Mouse (Mus musculus): ENCODE results near the gene Pam. TPM values are rescaled to one million over a fixed set of nuclear protein-coding genes. Genes with fewer than 3 reads are reported as not detected.
A peak's percentile ranks its signal among the peaks of the same experiment; 100 is the strongest.
"Not testable (repeated sequence)": the region's sequence is repeated elsewhere in the genome, so short reads cannot be mapped to it uniquely, and the experiment has no call there.

The Pam gene
- polyA plus RNA-seq, 2 experiments from 2014 or later, result 2.6 to 4.8 TPM

GRCm38 (mm10) chr1:97960681-97961080, 134.8 kb downstream of the Pam start:
- no peak for ATAC-seq

- ATAC-seq, result no peak
Measured at GRCm38 (mm10) chr1:97960124-97960523, 135.3 kb downstream of the Pam start.

GRCm38 (mm10) chr1:97958759-97959158, 136.7 kb downstream of the Pam start:
- no peak for ATAC-seq

GRCm38 (mm10) chr1:97949258-97949657, 146.2 kb downstream of the Pam start:
- not testable (repeated sequence) for ATAC-seq

- no peak for ATAC-seq
Measured at GRCm38 (mm10) chr1:97947100-97947499, 148.3 kb downstream of the Pam start.

GRCm38 (mm10) chr1:97943908-97944608, 151.4 kb downstream of the Pam start:
- no peak for ATAC-seq

GRCm38 (mm10) chr1:97943402-97943801, 152.0 kb downstream of the Pam start:
- no peak for ATAC-seq

GRCm38 (mm10) chr1:97942966-97943365, 152.5 kb downstream of the Pam start:
- no peak for ATAC-seq

GRCm38 (mm10) chr1:97938586-97938985, 156.9 kb downstream of the Pam start:
- no peak for ATAC-seq

- ATAC-seq, result no peak
Measured at GRCm38 (mm10) chr1:97938053-97938452, 157.4 kb downstream of the Pam start.

GRCm38 (mm10) chr1:97934940-97935339, 160.5 kb downstream of the Pam start:
- no peak for ATAC-seq

- no peak for ATAC-seq
Measured at GRCm38 (mm10) chr1:97931220-97931619, 164.2 kb downstream of the Pam start.

- no peak for ATAC-seq
Measured at GRCm38 (mm10) chr1:97929415-97930028, 165.9 kb downstream of the Pam start.

GRCm38 (mm10) chr1:97926789-97927188, 168.7 kb downstream of the Pam start:
- no peak for ATAC-seq

- ATAC-seq, result no peak
Measured at GRCm38 (mm10) chr1:97926017-97926540, 169.4 kb downstream of the Pam start.

- ATAC-seq, result no peak
Measured at GRCm38 (mm10) chr1:97922395-97922794, 173.1 kb downstream of the Pam start.

- no peak for ATAC-seq
Measured at GRCm38 (mm10) chr1:97921886-97922285, 173.6 kb downstream of the Pam start.

- peak; percentile 54 for ATAC-seq
Measured at GRCm38 (mm10) chr1:97918495-97918894, 177.0 kb downstream of the Pam start.

GRCm38 (mm10) chr1:97916971-97917234, 178.5 kb downstream of the Pam start:
- ATAC-seq, result no peak

- ATAC-seq, result no peak
Measured at GRCm38 (mm10) chr1:97916218-97916970, 179.1 kb downstream of the Pam start.

- no peak for ATAC-seq
Measured at GRCm38 (mm10) chr1:97915726-97916125, 179.7 kb downstream of the Pam start.

GRCm38 (mm10) chr1:97910874-97911273, 184.6 kb downstream of the Pam start:
- no peak for ATAC-seq

GRCm38 (mm10) chr1:97909561-97909960, 185.9 kb downstream of the Pam start:
- no peak for ATAC-seq

GRCm38 (mm10) chr1:97908736-97909135, 186.7 kb downstream of the Pam start:
- no peak for ATAC-seq

All from activated CD4-positive, CD25-positive, alpha-beta regulatory T cell, adult 4 months (primary cell).